Mouse (Mus musculus) liver, embryonic 14.5 days (tissue): ENCODE measurements around the gene Stim1. TPM values are rescaled to one million over a fixed set of nuclear protein-coding genes. Genes with fewer than 3 reads are reported as not detected.
A peak's percentile ranks its signal among the peaks of the same experiment; 100 is the strongest.

Experiments used
- ATAC-seq: fragments of 200-750 bp; cut with Nextera tagmentation; 2 replicates; pipeline ENCODE4 v1.8.0; 2017; ENCODE audit warnings: moderate number of reproducible peaks, mild to moderate bottlenecking, moderate library complexity; ENCODE audit not compliant: insufficient read depth
- DNase-seq, 3 experiments: peaks; one replicate each; pipeline ENCODE4 v3.0.0-alpha.2; 2012 to 2013; ENCODE audit warnings: low read depth in 3 of 3, low spot score in 3 of 3
- H3K27ac ChIP-seq: fragments of 300-500 bp; sonication (generic); 2 replicates; pipeline ENCODE4 v1.5.1; 2014; ENCODE audit warnings: moderate library complexity, mild to moderate bottlenecking, control low read depth, inconsistent platforms
- H3K27me3 ChIP-seq: fragments of 300-500 bp; sonication (generic); 2 replicates; pipeline ENCODE4 v1.6.1; 2014; ENCODE audit warnings: mild to moderate bottlenecking, low read length, moderate library complexity; ENCODE audit not compliant: control insufficient read depth, insufficient read depth
- H3K36me3 ChIP-seq: fragments of 300-500 bp; sonication (generic); replicated peaks from 2 replicates; pipeline ENCODE4 v1.6.1; 2014; ENCODE audit warnings: low read depth; ENCODE audit not compliant: control insufficient read depth, insufficient read depth
- H3K4me1 ChIP-seq, 2 experiments: fragments of 200-500 bp in 1 of 2; fragments of 300-500 bp in 1 of 2; sonication (generic) in 1 of 2; replicated peaks; 2 replicates each; pipeline ENCODE4 v1.6.1; 2012 to 2014; ENCODE audit warnings: antibody characterized with exemption in 1 of 2, inconsistent platforms in 1 of 2, low read length in 1 of 2; ENCODE audit not compliant: control insufficient read depth in 2 of 2, insufficient read depth in 2 of 2
- H3K4me2 ChIP-seq: fragments of 300-500 bp; sonication (generic); 2 replicates; pipeline ENCODE4 v1.6.1; 2014; ENCODE audit warnings: low read depth, mild to moderate bottlenecking, control low read depth, moderate library complexity
- H3K4me3 ChIP-seq, 2 experiments: fragments of 200-500 bp in 1 of 2; fragments of 300-500 bp in 1 of 2; sonication (generic) in 1 of 2; 2 replicates each; pipeline ENCODE4 v1.5.1; 2012 to 2014; ENCODE audit warnings: low read depth in 2 of 2, low read length in 2 of 2, mild to moderate bottlenecking in 2 of 2, control low read depth in 1 of 2, inconsistent platforms in 1 of 2, moderate library complexity in 1 of 2; ENCODE audit not compliant: insufficient read depth in 1 of 2
- H3K9ac ChIP-seq: fragments of 300-500 bp; sonication (generic); replicated peaks from 2 replicates; pipeline ENCODE4 v1.6.1; 2014; ENCODE audit warnings: mild to moderate bottlenecking, control low read depth, moderate library complexity
- H3K9me3 ChIP-seq: fragments of 300-500 bp; sonication (generic); 2 replicates; pipeline ENCODE4 v1.6.1; 2016; ENCODE audit warnings: low read length, mixed read lengths; ENCODE audit not compliant: control insufficient read depth
- CTCF ChIP-seq: IDR thresholded peaks from 2 replicates; pipeline ENCODE4 v1.5.1; 2016; ENCODE audit warnings: antibody characterized with exemption, low read depth, control low read depth
- EP300 ChIP-seq: IDR thresholded peaks from 2 replicates; pipeline ENCODE4 v1.6.1; 2016; ENCODE audit warnings: antibody characterized with exemption, low read depth
- WGBS: fragments of 180-500 bp; shearing (Covaris S2); extraction: QIAGEN DNeasy Blood & Tissue Kit; methylation state at CpG from one replicate; pipeline ENCODE4 v1.1.7; 2014; ENCODE audit not compliant: insufficient replicate concordance; 5-methylcytosine and 5-hydroxymethylcytosine counted together
- polyA plus RNA-seq, 2 experiments: library from polyadenylated mRNA; depleted of rRNA in 1 of 2; stranded (reverse) in 1 of 2; unstranded in 1 of 2; fragments of >200 nt; fragmentation: Nextera tagmentation in 1 of 2; extraction: Ambion mirVana in 1 of 2; gene quantifications; 2 replicates each; pipeline versions ENCODE4 v1.2.1 to v1.2.3; 2012 to 2014

Gene Stim1
- polyA plus RNA-seq, 2 experiments: 7.9 to 9.3 TPM

DNA sequence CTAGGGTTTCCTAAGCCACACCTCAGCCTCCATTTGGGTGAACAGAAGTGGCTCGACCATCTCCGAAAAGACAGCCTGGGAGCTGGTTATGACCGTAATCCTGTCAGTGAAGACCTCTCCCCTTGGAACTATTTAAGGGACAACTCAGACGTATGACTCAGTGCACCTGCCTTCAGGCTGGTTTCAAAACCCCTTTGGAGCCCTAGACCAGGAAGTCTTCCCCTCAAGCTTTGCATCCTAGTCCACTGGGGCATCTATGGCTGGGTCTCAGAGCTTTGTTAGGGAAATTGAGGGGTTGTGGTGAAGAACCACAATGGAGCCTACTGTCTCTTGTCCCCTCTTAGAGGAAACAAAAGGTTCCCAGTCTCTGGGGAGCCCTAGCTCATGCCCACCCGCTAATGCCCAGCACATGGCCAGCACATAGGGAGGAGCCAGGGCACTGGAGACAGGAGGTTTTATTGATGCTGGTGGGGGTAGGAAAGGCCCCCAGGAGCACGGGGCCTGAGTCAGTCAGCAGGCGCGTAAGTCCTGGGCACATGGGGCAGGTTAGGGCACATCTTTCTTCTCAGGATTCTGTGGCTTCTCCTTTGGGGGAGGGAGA lies 28.8 kb upstream of the Stim1 start:
- Histone ChIP-seq H3K36me3 (peaks cover 35% of the 10 kb centered on the region), H3K27ac (no peak overlapping the region), H3K27me3 (no peaks in the 10 kb centered on the region), H3K4me1 (peaks cover 8 to 17% of the 10 kb centered on the region in 2 experiments), H3K4me3 (no peak overlapping the region), H3K9ac (no peak overlapping the region), H3K9me3 (no peaks in the 10 kb centered on the region), H3K4me2 (no peak overlapping the region)
- TF ChIP-seq CTCF: no peak
- ATAC-seq (no peak), DNase-seq (no peak)
- WGBS: 72% methylated on average over 8 of the region's 8 CpGs

DNA sequence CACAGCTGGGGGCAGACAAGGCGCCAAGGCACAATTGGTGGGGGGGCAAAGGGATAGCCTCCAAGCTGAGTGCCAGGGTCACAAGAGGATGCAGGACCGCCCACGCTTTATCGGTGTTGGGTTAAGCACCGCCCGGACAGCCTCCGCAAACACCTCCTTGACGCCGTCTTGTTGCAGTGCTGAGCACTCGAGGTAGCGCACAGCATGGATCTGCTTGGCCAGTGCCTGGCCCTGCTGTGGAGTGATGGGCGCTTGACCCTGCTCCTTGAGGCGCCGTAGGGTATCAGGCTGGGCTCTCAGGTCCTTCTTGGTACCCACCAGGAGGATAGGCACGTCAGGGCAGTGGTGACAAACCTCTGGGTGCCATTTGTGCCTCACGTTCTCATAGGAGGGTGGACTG lies 28.0 kb upstream of the Stim1 start:
- ATAC-seq: no peak
- TF ChIP-seq CTCF (no peak), EP300 (no peak)
- Histone ChIP-seq H3K4me2 (no peak overlapping the region), H3K27me3 (no peaks in the 10 kb centered on the region), H3K4me1 (peaks cover 15 to 25% of the 10 kb centered on the region in 2 experiments), H3K27ac (no peak overlapping the region), H3K36me3 (peaks cover 35% of the 10 kb centered on the region), H3K9me3 (no peaks in the 10 kb centered on the region), H3K9ac (no peak overlapping the region), H3K4me3 (no peak overlapping the region)
- 86% methylated on average over 16 of the region's 16 CpGs for WGBS
- DNase-seq: no peak

- H3K4me2 ChIP-seq: no peak overlapping the region
- H3K27ac ChIP-seq: no peak overlapping the region
- no peak for ATAC-seq
- DNase-seq: no peak
- 50% methylated on average over 5 of the region's 5 CpGs for WGBS
- H3K36me3 ChIP-seq: peaks cover 35% of the 10 kb centered on the region
- H3K9me3 ChIP-seq: no peaks in the 10 kb centered on the region
- peaks cover 39 to 53% of the 10 kb centered on the region in 2 experiments for H3K4me1 ChIP-seq
- H3K27me3 ChIP-seq: no peaks in the 10 kb centered on the region
- no peak overlapping the region for H3K4me3 ChIP-seq
- no peak overlapping the region; the same call in 1 of the 2 replicates for H3K9ac ChIP-seq
- TF ChIP-seq EP300 (no peak), CTCF (no peak)
Observed at GRCm38 (mm10) chr7:102242371-102242770, 25.2 kb upstream of the Stim1 start.

DNA sequence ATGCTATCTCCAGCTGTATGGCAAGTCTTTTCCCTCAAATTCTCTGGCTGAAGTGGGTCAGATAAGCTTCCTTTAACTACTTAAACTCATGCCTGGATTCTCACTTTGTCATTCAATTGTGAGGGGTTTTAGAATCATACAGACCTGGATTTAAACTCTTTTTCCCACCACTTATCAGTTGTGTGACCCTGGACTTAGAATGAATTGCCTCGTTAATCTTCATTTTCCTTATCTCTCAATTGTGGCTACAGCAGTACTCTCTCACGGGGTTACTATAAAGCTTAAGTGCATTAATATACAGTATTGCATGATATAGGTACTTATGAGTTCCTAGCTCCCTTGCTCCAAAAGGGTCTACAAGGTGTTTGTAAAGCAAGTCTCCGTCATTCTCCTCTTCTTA lies 24.7 kb upstream of the Stim1 start:
- H3K4me1 ChIP-seq: peaks cover 44 to 59% of the 10 kb centered on the region in 2 experiments
- H3K27ac ChIP-seq: no peak overlapping the region
- H3K27me3 ChIP-seq: no peaks in the 10 kb centered on the region
- H3K9me3 ChIP-seq: no peaks in the 10 kb centered on the region
- no peak for TF ChIP-seq EP300
- TF ChIP-seq CTCF: no peak
- no peak overlapping the region; the same call in 1 of the 2 replicates for H3K4me2 ChIP-seq
- WGBS: 31% methylated on average over 3 of the region's 3 CpGs
- peaks cover 31% of the 10 kb centered on the region for H3K36me3 ChIP-seq
- ATAC-seq (no peak), DNase-seq (no peak)
- no peak overlapping the region for H3K9ac ChIP-seq
- no peak overlapping the region for H3K4me3 ChIP-seq

DNA sequence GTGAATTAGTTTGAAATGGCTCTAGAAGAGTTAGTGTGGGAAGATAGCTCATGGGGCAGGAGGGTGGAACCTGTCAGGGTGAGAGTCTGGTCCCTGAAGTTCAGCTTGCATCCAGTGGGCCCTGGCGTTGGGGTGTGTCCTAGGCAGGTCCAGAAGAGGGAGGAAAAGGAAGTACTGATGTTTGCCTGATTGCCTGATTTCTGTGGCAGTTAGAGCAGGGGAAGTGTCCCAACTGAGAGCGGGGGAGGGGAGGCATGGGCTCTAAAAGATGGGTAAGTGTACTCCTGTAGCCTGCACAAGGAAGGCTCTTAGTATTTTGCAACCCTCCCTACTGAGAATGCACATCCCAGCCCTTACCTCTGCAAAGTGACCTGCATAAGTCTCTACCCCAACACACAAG lies 23.7 kb upstream of the Stim1 start:
- no peak for ATAC-seq
- Histone ChIP-seq H3K36me3 (peaks cover 21% of the 10 kb centered on the region), H3K9ac (no peak overlapping the region)

More for the DNA sequence above, 23.7 kb upstream of the Stim1 start:
- Histone ChIP-seq H3K4me1 (peaks cover 51 to 68% of the 10 kb centered on the region in 2 experiments), H3K27ac (no peak overlapping the region), H3K9me3 (no peaks in the 10 kb centered on the region), H3K4me3 (no peak overlapping the region), H3K4me2 (peak overlapping the region; percentile 2; the same call in 1 of the 2 replicates), H3K27me3 (no peaks in the 10 kb centered on the region)
- 20% methylated on average over 2 of the region's 2 CpGs for WGBS
- DNase-seq: no peak
- TF ChIP-seq EP300 (no peak), CTCF (no peak)
